In the genomic region with DNA sequence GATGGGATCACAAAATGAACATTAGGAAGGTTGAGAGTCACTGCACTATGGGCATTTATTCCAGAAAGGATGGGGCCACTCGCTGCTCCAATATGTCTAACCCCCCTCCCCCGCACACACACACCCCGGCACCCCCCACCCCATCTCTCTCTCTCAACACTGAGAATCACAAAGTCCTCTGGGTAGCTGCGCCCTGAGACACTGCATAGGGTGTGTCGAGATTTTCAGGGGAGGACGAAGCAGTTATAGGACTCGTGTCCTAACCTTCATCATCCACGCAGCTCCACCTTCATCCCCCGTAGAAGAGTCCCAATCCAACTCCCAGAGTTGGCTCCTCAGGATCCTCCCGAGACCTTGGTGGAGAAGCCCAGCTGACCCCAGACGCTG, we compare ENCODE assay signal across 8 mouse cellular contexts. TPM values are rescaled to one million over a fixed set of nuclear protein-coding genes. Genes with fewer than 3 reads are reported as not detected.
A peak's percentile ranks its signal among the peaks of the same experiment; 100 is the strongest.
DNase-seq lines count a peak whose midpoint lies in the region; ATAC-seq and TF ChIP-seq lines count a peak whose summit lies in the region.

No protein-coding gene starts in this region.

- no peak for TF ChIP-seq CTCF in E14TG2a.4 (conservative IDR thresholded peaks at IDR 0.05; ENCODE audit: low read length)

- peak overlapping the region; percentile 78 for H3K9ac ChIP-seq in forebrain, embryonic 16.5 days (replicated peaks; ENCODE audit: low read depth, low read length)

- no peak for DNase-seq in heart, embryonic 10.5 days (ENCODE audit: low spot score)
- DNase-seq in heart, postnatal 10 days = no peak
- no peak for DNase-seq in right cerebral cortex, postnatal 14 days
- DNase-seq in thymus, adult 18-20 months = no peak
- no peak for DNase-seq in thymus, postnatal 36 days

- H3K4me3 ChIP-seq in heart, embryonic 10.5 days = peak overlapping the region; percentile 83
- H3K4me3 ChIP-seq in E14TG2a.4 (replicated peaks; ENCODE audit: low read length) (peak overlapping the region; percentile 94), macrophage (ENCODE audit: inconsistent target) (peak overlapping the region; percentile 91)
- H3K4me3 ChIP-seq in forebrain, embryonic 16.5 days (replicated peaks; ENCODE audit: low read length) = peak overlapping the region; percentile 76

- peak; percentile 13; the same call in 1 of the 2 replicates for ATAC-seq in forebrain, embryonic 16.5 days

- WGBS in heart, embryonic 10.5 days = 5% methylated on average over 11 of the region's 11 CpGs
- WGBS in forebrain, embryonic 16.5 days = 4% methylated on average over 11 of the region's 11 CpGs
- WGBS in macrophage (ENCODE audit: missing documents) = 5% methylated on average over 11 of the region's 11 CpGs

- peak overlapping the region; percentile 72 for H3K4me2 ChIP-seq in forebrain, embryonic 16.5 days (ENCODE audit: low read length)

- intact Hi-C loops in heart, postnatal 10 days (cut with DNase I) = no loop called here

- H3K27ac ChIP-seq in heart, embryonic 10.5 days = peak overlapping the region; percentile 93
- peak overlapping the region; percentile 68 for H3K27ac ChIP-seq in forebrain, embryonic 16.5 days (ENCODE audit: low read length)
- peak overlapping the region; percentile 38; the same call in 1 of the 2 replicates for H3K27ac ChIP-seq in macrophage

- 0 out of 2 replicates have a peak, but pooled peaks cover 5% of the 10 kb centered on the region for H3K36me3 ChIP-seq in heart, embryonic 10.5 days
- H3K36me3 ChIP-seq in E14TG2a.4 (ENCODE audit: insufficient read depth, low read length) (peaks cover 42% of the 10 kb centered on the region), macrophage (ENCODE audit: inconsistent target) (no peaks in the 10 kb centered on the region)
- no peaks in the 10 kb centered on the region for H3K36me3 ChIP-seq in forebrain, embryonic 16.5 days (ENCODE audit: control insufficient read depth, insufficient read depth)

- no peaks in the 10 kb centered on the region for H3K27me3 ChIP-seq in heart, embryonic 10.5 days (ENCODE audit: insufficient read depth, poor library complexity, severe bottlenecking)
- H3K27me3 ChIP-seq in E14TG2a.4 (ENCODE audit: insufficient read depth, low read length) = no peaks in the 10 kb centered on the region
- no peaks in the 10 kb centered on the region for H3K27me3 ChIP-seq in forebrain, embryonic 16.5 days (replicated peaks; ENCODE audit: control insufficient read depth, insufficient read depth, low read length)

- H3K4me1 ChIP-seq in heart, embryonic 10.5 days = peaks cover 14% of the 10 kb centered on the region
- peaks cover 63% of the 10 kb centered on the region for H3K4me1 ChIP-seq in E14TG2a.4 (replicated peaks; ENCODE audit: low read depth, low read length)
- peaks cover 11% of the 10 kb centered on the region for H3K4me1 ChIP-seq in forebrain, embryonic 16.5 days (replicated peaks; ENCODE audit: control insufficient read depth, insufficient read depth, low read length)

- peaks cover 21% of the 10 kb centered on the region; the same call in 1 of the 2 replicates for H3K79me2 ChIP-seq in macrophage (ENCODE audit: inconsistent target)

- no peaks in the 10 kb centered on the region for H3K9me3 ChIP-seq in heart, embryonic 10.5 days
- no peaks in the 10 kb centered on the region for H3K9me3 ChIP-seq in E14TG2a.4 (ENCODE audit: low read length)
- no peaks in the 10 kb centered on the region for H3K9me3 ChIP-seq in forebrain, embryonic 16.5 days (ENCODE audit: control insufficient read depth, low read length)

RNA-seq across cellular contexts. Expression of gene Zfp870, which starts 0.6 kb away (rescaled TPM):
- 4.7 and 5.3 TPM in 2 replicates for polyA plus RNA-seq in heart, embryonic 10.5 days (2016; fragmentation: Nextera tagmentation; extraction: Ambion mirVana)
- total RNA-seq in heart, postnatal 10 days (2021) = 10 to 100 TPM in 1 of 2 experiments, 1 to 10 TPM in 1; 10.0 to 10.7 TPM
- 8.1 and 10.4 TPM in 2 replicates for polyA plus RNA-seq in forebrain, embryonic 16.5 days (2015; fragmentation: Nextera tagmentation; extraction: Ambion mirVana)
- 10 to 100 TPM in 1 of 26 experiments, 1 to 10 TPM in 23, under 1 TPM in 2; 0.50 to 11.9 (median 3.8) TPM for total RNA-seq in macrophage (2018; cell fraction: chromatin; rRNA removed)
- total RNA-seq in macrophage (2018; cell fraction: cytosol; rRNA removed) = 1 to 10 TPM in 18 of 26 experiments, under 1 TPM in 8; 0.25 to 4.6 (median 2.0) TPM
- 1 to 10 TPM in 24 of 26 experiments, under 1 TPM in 2; 0.72 to 8.2 (median 2.5) TPM for total RNA-seq in macrophage (2018; cell fraction: nucleus; rRNA removed)
- 1.7 to 2.7 TPM (median 1.8 TPM) in 3 replicates for polyA plus RNA-seq in macrophage (2018)

RNA-seq across cellular contexts. Expression of gene Cyp4f14, which starts 26.3 kb away (rescaled TPM):
- not detected in 2 replicates for polyA plus RNA-seq in heart, embryonic 10.5 days (2016; fragmentation: Nextera tagmentation; extraction: Ambion mirVana)
- total RNA-seq in heart, postnatal 10 days (2021) = not detected
- 0.18 and 0.27 TPM in 2 replicates for polyA plus RNA-seq in forebrain, embryonic 16.5 days (2015; fragmentation: Nextera tagmentation; extraction: Ambion mirVana)
- total RNA-seq in macrophage (2018; cell fraction: chromatin; rRNA removed) = not detected
- not detected for total RNA-seq in macrophage (2018; cell fraction: cytosol; rRNA removed)
- not detected for total RNA-seq in macrophage (2018; cell fraction: nucleus; rRNA removed)
- polyA plus RNA-seq in macrophage (2018) = not detected in 3 replicates

RNA-seq across cellular contexts. Expression of gene Cyp4f13, which starts 56.4 kb away (rescaled TPM):
- 8.9 TPM in 2 replicates for polyA plus RNA-seq in heart, embryonic 10.5 days (2016; fragmentation: Nextera tagmentation; extraction: Ambion mirVana)
- total RNA-seq in heart, postnatal 10 days (2021) = 10 to 100 TPM; 13.7 to 15.7 TPM
- polyA plus RNA-seq in forebrain, embryonic 16.5 days (2015; fragmentation: Nextera tagmentation; extraction: Ambion mirVana) = 8.0 and 8.4 TPM in 2 replicates
- total RNA-seq in macrophage (2018; cell fraction: chromatin; rRNA removed) = 100 to 1,000 TPM in 18 of 26 experiments, 10 to 100 TPM in 8; 46.7 to 214 (median 134) TPM
- 10 to 100 TPM; 18.8 to 38.3 (median 25.3) TPM for total RNA-seq in macrophage (2018; cell fraction: cytosol; rRNA removed)
- total RNA-seq in macrophage (2018; cell fraction: nucleus; rRNA removed) = 100 to 1,000 TPM in 10 of 26 experiments, 10 to 100 TPM in 16; 33.9 to 152 (median 84.6) TPM
- polyA plus RNA-seq in macrophage (2018) = 18.9 to 23.1 TPM (median 21.1 TPM) in 3 replicates

Comparison
In these comparisons a context has a peak if more than half of its experiments do, and no peak if none do; other contexts are left out.
1. H3K27ac ChIP-seq: peak in every context shown above with its lines; median percentile 93 in heart, embryonic 10.5 days; 68 in forebrain, embryonic 16.5 days; 38 in macrophage.